Mouse (Mus musculus) thymus, adult 2 months (tissue): Measurements from ENCODE around the gene Cd28.

Source experiments
- CTCF ChIP-seq: fragments of 200-500 bp; IDR thresholded peaks from 2 replicates; pipeline ENCODE4 v1.5.1; 2012; ENCODE audit warnings: mild to moderate bottlenecking, control low read depth, low read length, moderate library complexity, borderline replicate concordance; ENCODE audit not compliant: control insufficient read depth, poor library complexity, insufficient read depth; ENCODE audit errors: extremely low read depth
- POLR2A ChIP-seq: fragments of 200-500 bp; IDR thresholded peaks from 2 replicates; pipeline ENCODE4 v1.6.1; 2012; ENCODE audit warnings: mild to moderate bottlenecking, low read length, control low read depth, moderate library complexity; ENCODE audit not compliant: control insufficient read depth, poor library complexity, insufficient read depth; ENCODE audit errors: extremely low read depth

- TF ChIP-seq POLR2A (no peak), CTCF (no peak)
These were observed 103.4 kb downstream of the Cd28 start for GRCm38 (mm10) chr1:60819993-60820392.
